Mouse (Mus musculus): ENCODE data around the gene Serpina9.

Gene Serpina9

DNA sequence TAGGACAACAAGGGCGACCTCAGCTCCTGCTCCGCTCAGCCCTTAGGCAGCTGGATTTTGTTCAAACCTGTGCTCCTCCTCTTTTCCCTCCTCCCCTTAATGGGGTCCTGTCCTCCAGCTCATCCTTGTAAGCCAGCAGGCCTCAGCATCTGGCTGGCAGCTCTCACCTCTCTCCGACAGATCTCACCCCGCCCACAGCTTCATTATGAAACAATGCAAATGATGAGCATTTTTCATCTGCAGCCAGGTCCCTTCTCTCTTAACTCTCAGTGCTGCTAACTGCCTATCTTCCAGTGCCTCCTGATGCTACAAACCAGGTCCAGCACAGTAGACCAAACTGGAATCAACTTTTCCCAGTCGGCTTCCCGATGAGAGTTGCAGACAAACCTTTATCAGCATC is at the start of gene Serpina9:
Gene Serpina9, minus strand, starts transcription at position 136 of the 400 bp plus-strand sequence.
- peak; percentile 63 for DNase-seq (ENCODE audit: low read depth, low spot score)

DNA sequence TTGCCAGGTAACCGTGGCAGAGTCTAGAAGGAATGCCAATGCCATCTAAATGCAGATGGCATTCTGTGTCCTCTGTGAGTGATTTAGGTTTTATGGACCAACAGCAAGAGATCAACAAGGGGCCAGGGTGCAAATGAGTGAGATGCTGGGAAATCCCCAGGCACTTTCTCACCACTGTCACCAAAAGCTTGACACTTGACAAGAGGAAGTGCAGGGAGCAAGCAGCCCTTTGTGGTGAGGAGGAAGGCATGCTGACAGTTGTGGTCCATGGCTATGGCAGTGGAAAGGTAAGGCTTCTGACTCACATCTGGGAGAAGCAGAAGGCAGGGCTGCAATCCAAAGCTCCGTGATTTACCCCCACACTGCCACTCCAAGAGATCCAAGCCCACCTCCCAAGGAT is 48.3 kb upstream of the Serpina9 start:
- DNase-seq (ENCODE audit: low read depth, low spot score): no peak

DNA sequence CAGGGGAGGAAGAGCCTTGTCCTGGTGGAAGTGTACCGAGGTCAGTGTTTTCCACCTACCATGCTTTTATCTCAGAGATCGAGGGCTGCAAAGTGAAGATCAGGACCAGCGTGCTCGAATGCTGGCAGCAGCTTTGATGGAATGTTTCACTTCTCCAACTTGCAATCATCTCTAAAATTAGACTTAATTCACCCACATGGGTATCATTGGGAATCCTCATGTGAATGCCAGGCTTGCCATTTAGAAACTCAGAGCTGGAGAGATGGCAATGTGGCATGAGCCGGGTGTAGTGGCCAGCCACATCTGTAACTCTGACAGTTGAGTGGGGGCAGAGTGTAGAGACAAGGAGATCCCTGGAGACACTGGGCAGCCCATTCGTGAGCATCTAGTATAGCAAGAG is 46.6 kb upstream of the Serpina9 start:
- peak; percentile 61 for DNase-seq (ENCODE audit: low read depth, low spot score)

DNA sequence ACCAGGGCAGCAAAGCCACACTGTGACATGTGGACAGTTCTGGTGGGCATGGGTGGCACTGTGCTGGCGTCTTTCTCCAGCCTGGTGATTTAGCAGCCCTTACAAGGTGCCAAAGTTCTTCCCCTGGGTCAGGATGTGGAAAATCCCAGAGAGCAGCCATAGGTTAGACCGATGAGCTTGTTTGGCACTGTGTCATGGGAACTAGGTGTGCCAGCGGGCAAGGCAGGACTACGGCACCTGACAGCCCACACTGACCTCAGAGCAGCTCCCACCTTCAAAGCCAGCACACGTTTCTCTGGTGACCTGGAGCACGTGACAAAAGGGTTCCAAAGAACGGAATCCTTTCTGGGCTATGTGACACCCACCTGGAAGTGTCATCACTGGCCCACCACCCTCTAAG is 44.0 kb upstream of the Serpina9 start:
- no peak for DNase-seq (ENCODE audit: low read depth, low spot score)

DNA sequence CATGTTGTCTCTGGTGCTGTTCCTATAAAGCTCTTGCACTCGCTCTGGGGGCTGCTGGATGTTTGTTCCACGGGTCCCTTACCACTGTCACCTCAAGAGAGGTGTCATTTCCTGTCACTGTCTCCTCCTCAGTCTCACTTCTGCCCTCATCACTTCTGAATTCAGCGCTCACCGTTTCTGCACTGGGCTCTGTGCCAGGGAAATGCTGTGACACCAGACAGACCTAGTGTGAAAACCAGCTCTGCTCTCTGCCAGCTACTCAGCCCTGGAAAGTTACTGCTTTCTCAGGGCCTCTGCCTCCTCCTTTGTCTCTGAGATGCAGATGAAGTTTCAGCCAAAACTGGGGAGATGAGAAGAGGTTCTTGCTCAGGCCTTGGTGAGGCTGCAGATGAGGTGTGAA is 43.5 kb upstream of the Serpina9 start:
- DNase-seq (ENCODE audit: low read depth, low spot score): peak; percentile 88

DNA sequence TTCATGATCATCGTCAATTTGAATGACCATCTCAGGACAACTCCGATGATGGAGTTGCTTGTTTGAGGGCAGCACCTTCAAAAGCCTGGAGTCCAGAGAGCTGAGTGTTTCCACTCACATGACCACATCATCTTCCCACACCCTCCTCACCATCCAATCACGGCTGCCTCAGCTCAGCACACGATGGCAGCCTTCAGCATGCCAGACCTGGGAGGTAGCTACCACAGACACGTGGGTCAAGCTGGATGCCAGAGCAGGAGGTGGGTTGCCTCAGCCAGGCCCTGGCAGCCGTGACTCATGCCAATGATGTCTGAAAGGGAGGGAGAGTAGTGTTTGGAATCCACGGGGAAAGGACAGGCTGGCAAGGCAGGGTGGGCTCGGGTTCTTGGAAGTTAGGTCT is 42.2 kb upstream of the Serpina9 start:
- no peak for DNase-seq (ENCODE audit: low read depth, low spot score)

DNA sequence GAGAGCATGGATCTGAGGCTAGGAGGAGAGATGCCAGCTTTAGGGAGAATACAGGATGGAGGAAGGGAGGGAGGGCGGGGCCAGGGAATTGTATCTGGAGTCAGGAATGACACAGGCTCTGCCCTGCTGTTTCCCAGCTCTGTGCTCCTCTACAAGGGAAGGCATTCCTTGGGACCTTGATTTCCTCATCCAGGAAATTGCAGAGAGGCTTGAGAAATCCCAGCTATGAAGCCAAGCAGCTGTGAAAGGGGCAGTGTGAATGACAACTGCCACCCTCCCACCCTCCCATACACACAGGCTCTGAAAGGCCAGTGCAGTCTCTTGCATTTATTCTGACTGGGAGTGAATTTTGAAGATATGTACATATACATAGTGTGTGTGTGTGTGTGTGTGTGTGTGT is 40.4 kb upstream of the Serpina9 start:
- DNase-seq (ENCODE audit: low read depth, low spot score): no peak

DNA sequence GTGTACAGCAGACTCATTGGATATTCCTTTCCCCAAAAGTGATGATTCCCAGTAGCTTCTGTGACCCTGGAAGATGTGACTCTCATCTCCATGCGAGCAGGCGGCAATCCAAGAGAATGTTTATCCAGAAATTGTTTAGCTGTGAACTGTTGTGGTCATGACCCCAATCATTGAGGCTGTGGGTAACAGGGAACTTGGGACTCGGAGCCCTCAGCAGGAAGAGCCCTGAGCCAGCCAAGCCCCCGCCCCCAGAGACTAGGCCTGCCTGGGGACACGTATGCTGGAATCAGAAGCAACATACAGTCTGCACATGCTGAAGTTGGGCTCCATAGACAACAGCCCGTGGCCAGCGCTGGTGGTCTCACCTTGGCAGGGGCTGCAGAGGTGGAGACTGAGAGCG is 32.2 kb upstream of the Serpina9 start:
- DNase-seq (ENCODE audit: low read depth, low spot score): no peak

DNA sequence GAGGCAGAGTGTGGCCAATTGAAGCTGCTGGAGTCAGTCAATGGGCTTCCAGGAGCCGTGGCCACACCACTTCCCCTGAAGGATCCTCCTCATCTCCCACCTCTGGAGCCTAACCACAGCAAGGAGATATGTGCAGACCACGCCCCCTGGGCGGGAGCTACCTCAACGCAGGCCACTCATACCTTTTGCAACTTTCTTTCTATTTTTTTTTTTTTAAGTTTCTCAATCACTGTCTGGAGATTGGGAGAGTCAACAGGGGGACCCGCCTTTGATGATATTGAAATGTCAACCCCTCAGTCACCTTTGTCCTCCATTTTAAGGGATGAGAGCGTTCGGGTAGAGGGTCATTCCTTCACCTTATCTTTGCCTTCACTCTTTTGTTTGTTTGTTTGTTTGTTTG is 30.8 kb upstream of the Serpina9 start, which contains the start of gene Serpina12:
Gene Serpina12, minus strand, starts transcription at position 101 of the 400 bp plus-strand sequence.
- DNase-seq (ENCODE audit: low read depth, low spot score): no peak

DNA sequence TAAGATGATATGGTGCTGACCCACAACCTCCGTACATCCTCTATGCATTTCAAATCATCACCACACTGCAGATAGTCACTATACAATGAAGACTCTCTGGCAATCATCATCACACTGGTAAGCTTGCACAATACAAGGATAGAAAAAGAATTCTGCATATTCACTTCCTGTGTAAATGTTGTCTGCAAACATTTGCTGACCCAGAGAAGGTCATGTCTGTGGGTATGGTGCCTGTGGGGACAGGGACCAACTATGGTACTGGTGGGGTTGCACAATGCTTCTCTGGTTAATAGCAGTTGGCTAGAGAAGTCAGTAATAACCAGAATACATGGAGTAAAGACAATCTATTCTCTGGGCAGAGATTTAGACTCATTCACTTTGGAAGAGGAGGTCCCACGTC is 29.2 kb upstream of the Serpina9 start:
- no peak for DNase-seq (ENCODE audit: low read depth, low spot score)

DNA sequence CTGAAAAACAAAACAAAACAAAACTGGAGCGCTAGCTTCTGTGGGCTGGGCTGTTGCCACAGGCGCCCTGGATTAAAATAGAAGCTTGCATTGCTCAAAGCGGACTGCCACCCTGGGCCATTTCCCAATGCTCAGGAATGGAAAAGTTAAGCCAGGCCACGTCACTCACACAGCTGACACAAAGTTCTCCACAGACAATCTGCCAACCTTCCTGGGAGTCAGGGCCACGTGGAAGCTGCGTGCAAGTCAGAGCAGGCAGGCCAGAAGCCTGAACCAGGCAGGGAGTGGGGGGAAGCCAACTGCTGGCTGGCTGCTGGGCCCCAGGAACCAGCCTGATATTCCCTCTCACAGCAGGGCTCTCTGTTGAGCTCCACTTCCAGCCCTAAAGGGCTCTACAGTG is 27.8 kb upstream of the Serpina9 start:
- DNase-seq (ENCODE audit: low read depth, low spot score): peak; percentile 51

DNA sequence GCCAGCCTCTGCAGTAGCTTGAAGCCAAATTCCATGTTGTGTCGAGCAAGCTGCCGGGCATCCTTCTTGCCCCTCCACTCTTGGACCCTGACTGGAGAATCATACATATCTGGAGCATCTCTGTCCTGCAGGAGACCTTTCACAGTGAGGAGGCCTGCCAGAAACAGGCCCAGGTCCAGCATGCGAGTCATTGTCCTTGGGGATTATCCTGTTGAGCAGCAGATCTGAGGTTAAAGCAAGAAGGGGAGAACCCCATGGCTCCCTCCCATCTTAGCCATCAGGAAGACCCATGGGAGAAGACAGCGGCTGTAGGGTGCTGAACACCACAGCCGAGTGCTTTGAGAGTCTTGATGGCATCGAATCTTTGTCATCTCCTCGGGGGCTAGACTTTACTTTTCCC is 24.6 kb upstream of the Serpina9 start:
- no peak for DNase-seq (ENCODE audit: low read depth, low spot score)

DNA sequence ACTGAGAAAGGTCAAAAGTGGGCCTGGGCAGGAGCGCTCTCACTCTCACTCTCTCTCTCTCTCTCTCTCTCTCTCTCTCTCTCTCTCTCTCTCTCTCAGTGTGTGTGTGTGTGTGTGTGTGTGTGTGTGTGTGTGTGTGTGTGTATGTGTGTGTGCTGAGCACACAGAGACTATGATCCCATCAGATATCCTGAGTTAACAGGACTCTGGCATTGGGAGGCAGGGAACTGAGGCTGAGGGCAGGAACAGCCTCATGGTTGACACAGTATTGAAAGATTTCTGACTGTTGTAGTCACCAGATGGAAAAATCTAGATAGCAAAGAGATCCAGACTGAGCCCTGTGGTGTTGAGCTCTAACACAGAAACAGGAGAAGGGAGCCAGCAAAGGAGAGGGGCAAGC is 20.2 kb upstream of the Serpina9 start:
- no peak for DNase-seq (ENCODE audit: low read depth, low spot score)

DNA sequence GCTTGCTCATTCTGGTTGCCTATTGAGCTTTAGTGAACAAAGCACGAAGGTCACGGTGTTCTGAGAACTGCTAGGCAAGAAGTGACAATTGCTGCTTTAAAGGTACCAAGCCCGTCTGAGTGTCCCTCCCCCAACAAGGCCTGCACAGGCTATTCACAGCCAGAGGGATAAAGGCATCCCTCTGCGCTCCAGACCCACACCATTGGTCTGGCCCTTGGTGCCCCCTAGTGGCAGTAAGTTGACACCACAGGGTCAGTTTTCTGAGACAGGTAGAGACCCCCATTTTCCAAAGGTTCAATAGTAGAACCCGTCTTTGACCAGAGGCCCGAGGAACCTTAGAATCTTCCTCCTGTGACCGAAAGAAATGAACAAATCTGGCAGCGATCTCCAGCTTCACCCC is 16.4 kb upstream of the Serpina9 start:
- peak; percentile 29 for DNase-seq (ENCODE audit: low read depth, low spot score)

DNA sequence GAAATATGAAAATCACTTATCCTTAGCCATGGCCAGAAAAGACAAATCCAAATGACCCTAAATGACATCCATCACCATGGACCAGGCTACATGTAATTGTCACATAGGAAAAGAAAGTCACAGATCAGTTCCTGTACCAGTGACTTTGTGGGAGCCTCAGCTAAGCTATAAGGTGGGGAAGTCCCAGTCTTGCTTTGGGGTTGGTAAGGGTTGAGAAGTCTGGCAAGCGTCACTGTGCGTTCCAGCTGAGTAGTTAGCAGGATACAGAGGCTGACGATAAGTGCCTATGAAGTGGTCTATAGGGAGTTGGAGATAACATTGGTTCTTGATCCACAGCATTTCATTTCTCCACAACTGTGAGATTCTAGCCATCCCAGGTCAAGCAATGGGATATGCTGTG is 1.7 kb upstream of the Serpina9 start:
- DNase-seq (ENCODE audit: low read depth, low spot score): no peak

DNA sequence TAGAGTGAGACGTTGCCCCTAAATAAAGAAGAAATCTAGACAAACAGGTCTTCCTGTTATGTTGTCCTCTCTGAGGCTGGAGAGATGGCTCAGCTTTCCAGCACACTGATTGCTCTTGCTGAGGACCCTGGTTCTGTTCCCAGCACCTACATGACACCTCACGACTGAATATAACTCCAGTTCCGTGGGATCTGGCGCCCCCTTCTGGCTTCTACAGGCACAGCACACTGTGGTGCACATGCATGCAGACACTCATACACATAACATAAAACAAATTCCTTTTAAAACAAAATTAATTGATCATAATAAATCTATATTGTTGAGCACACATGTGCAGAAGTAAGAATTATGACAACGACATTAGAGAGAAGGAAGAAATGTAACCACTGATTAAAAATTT is 8.9 kb downstream of the Serpina9 start:
- DNase-seq (ENCODE audit: low read depth, low spot score): no peak

DNA sequence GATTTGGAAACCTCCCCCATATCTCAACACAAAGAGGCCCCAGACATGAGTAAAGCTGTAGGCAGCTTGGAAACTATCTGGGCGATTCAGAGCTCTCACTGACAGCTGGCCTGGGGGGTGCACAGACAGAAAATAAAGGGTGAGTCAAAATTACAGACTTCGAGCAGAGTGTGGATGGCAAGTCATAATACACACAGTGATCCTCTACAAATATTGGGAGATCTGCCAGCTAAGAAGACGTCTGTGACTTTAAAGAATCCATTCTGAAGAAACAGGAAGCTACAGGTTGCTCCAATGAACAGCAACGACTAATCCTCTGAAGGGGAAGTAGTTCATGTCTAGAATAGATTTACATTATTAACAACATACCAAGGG is 10.3 kb downstream of the Serpina9 start:
- peak; percentile 49 for DNase-seq (ENCODE audit: low read depth, low spot score)

DNA sequence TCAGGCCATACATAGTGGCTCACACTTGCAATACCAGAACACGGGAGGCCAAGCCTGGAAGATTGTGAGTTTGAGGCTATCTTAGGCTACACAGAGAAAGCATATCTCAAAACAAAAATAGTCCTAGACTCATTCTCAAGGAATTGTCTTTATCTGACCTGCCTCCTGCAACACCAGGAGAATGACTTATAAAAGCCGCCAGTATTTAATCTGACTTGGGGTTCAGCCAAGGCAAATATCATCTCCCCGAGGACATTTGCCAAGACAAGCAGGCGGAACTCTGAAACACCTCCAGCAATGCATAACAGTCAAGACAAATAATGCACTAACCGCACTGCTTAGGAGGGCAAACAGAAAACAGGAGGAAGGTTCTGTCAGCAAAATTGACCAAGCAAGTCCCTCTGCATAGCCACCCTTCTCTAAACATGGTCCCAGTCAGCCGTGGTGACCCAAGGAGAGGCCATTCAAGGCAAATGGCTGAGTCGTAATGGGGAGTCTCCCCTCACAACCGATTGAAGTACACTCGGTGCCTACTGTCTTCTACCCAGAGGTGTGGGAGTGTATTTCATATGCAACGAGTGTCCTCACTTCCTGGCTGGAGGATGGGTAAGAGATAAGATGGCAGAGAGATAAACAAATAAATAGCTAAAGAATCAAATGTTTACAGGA is 10.9 kb downstream of the Serpina9 start:
- DNase-seq (ENCODE audit: low read depth, low spot score): peak; percentile 33

DNA sequence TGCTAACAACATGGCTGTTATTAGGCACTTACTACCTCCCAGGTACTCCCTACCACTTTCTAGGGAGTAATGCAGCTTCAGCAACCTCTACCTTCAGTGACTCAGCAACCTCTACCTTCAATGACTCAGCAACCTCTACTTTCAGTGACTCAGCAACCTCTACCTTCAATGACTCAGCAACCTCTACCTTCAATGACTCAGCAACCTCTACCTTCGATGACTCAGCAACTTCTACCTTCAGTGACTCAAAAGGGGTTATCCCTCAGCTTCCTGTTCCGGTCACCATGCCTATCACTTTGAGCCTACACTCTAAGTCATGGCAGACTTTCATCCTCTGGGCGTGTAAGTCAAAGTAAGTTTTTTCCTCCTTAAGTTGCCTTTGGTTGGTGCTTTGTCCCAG is 13.0 kb downstream of the Serpina9 start:
- DNase-seq (ENCODE audit: low read depth, low spot score): no peak

DNA sequence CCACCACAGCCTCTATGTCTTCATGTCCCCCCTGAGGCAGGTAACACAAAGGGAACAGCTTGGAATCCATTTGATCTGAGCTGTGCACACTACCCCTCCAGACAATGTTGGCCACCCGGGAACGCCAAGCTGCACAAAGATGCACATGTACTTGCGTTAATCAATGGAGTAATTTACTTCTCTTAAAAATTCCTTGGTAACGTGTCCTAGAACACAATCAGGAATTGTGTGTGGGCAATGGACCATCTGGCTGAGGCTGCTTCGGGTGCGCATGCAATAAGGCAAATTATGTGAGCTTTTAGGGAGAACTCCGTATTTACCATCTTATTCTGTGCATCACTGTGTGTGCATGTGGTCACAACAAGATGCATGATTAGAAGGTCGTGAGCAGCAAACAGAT is 13.9 kb downstream of the Serpina9 start:
- peak; percentile 57 for DNase-seq (ENCODE audit: low read depth, low spot score)

DNA sequence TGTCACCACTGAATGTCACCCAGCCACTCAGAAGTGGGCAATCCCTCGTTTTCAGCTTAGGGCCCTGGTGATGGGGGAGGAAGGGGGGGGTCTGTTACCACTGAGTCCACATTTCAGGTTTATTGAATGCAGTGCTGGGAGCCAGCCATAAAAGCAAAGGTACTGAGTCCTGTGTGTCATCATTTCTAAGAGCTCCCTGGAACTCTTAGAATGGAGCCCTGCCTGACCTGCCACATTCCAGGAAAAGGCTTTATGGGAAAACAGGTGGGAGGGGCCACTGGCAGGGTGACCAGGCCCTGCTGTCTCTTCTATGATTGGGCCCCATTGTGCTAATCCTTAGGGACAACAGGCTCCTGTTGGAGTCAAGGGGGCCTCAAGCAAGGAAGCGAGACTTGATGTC is 17.0 kb downstream of the Serpina9 start:
- no peak for DNase-seq (ENCODE audit: low read depth, low spot score)

DNA sequence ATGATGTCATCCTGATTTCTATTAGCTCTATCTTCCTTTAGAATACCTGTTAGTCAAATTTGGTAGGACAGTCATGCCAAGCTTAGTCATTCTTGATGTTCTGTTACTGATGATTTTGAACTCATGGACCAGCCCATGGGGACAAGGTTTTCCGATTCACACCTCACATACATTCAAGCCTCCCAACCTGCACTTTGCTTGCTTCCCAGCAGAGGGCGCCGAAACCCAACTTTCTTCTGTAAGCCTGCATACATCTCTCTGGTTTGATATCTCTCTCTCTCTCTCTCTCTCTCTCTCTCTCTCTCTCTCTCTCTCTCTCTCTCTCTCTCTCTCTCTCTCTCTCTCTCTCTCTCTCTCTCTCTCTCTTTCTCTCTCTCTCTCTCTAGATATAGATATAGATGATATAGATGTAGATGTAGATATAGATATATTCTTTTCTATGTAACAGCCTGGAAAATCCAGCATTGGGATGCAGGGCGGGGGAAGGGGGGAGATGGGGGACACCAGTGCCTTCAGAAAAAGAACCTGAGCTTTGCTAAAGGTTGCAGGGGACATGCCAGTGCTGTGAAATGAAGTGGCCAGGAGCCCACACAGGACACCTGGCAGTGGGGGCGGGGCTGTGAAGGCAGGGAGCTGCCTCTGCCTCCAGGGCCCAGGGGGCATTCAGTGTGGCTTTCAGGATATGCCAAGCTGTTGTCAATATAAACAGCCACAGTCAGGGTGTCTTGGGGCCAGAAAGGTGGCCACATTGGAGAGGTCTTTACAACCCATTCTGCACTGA is 18.1 kb downstream of the Serpina9 start:
- DNase-seq (ENCODE audit: low read depth, low spot score): peak; percentile 87

DNA sequence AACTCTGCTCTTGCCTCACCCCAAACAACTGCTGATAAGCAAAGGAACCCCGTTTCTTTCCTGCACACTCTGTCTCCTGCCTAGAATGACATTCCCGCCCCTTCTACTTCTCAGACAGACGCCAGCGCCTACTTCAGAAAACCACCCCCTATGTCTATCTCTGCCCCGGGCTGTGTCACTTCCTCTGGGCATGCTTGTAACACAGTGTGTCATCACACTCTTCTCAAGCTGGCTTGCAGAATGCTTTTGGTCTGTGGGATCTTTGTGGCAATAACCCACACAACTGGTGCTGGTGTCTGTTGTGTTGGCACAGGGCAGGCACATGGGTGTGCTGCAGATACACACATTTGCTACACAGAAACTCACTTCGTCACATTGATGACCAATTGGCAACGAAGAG is 20.6 kb downstream of the Serpina9 start:
- DNase-seq (ENCODE audit: low read depth, low spot score): peak; percentile 77

All from brain, adult 2 months (tissue).